Mouse (Mus musculus): Measurements from ENCODE around the gene Ndufb6.
"Not testable (repeated sequence)": the region's sequence is repeated elsewhere in the genome, so short reads cannot be mapped to it uniquely, and the experiment has no call there.

Ndufb6 gene

DNA sequence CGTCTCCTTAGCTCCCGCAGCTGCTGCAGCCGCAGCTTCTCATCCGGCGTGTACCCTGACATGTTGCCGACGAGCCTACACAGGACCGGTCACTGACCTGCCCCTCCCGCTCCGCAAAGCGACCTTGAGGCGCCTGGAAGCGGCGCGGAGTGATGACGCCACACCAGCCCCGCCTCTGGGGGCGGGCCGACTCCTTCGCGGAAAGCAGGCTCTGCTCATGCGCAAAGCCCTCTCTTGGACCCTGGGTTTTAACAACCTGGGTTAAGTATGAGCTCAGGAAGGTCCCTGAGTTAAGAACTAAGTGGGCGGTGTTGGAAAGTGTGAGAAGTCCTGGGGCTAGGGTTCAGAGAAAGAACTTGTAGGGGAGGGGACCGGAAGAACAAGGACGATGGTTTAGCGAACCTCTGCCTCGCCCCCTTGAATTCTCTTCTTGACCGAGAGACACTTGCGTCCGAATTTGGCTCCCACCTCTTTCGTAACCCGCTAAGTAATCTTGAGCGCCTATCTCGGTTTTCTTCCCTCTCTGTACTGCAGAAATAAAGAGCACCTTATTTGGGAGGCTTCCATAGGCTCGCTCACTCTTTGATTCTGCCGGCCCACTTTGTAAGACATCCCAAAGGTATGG is at the start of gene Ndufb6:
TSS of gene Ndufb6 (minus strand) at position 146 of the 625 bp plus-strand sequence.
- CTCF ChIA-PET: interaction anchor here (1.0 kb wide), 1 partner anchor 9 kb away, joined by 10 read pairs; no protein-coding TSS in a partner anchor

DNA sequence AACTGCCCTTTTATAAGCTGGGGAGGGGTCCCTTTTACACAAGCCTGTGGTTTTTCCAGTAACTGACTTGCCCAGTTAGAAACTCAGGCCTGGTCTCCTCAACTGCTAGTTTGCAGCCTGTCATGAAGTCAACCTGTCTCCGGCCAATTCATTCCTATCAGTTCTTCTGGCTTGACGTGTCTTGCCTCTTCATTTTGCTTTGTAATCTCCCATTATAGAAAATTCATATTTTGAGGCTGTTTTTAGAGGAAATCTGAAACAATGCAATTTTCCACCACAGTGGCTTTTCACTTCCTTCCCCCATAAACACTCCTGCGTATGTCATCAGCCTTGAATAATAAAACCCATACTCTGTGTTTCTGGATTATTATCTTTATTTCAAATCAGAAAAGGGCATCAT is 47.9 kb upstream of the Ndufb6 start:
- CTCF ChIA-PET: no interaction called here

DNA sequence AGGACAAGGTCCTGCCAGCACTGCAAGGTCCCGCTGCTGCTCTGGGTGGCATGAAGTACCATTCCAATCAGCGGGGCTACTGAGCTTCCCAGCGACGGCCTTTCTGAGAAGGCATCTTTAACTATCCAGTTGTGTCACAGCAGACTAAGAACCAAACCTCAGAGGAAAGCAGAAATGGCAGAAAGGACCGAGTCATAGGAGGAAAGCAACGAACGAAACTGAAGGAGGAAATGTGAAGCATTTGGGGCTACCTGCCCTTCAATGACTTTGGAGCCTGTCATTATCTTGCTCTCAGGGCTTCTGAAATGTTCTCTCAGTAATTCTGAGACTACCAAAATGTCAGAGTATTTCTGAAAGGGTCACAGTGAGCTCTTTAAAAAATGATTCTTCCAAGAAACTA is 45.4 kb upstream of the Ndufb6 start:
- CTCF ChIA-PET: no interaction called here

- CTCF ChIA-PET: interaction anchor here (0.6 kb wide), 1 partner anchor 62 kb away, joined by 6 read pairs; no protein-coding TSS in a partner anchor
These were observed 38.2 kb upstream of the Ndufb6 start for GRCm38 (mm10) chr4:40317404-40317803.

DNA sequence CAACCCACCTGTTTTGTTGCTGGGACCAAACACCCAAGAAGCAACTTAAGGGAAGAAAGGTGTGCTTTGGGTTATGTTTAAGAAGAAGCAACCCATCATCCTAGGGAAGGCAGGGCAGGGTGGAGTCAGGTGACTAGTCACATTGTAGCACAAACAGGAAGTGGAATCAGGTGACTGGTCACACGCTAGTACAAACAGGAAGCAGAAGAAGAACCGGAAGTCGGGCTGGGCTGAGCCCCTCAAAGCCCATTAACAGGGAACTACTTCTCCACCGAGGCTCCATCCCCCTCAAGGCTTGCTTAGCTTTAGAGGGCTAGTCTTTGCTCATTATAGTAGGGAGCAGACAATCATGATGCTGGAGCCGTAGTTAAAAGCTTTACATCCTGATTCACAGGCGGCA is 33.8 kb upstream of the Ndufb6 start:
- CTCF ChIA-PET: no interaction called here

DNA sequence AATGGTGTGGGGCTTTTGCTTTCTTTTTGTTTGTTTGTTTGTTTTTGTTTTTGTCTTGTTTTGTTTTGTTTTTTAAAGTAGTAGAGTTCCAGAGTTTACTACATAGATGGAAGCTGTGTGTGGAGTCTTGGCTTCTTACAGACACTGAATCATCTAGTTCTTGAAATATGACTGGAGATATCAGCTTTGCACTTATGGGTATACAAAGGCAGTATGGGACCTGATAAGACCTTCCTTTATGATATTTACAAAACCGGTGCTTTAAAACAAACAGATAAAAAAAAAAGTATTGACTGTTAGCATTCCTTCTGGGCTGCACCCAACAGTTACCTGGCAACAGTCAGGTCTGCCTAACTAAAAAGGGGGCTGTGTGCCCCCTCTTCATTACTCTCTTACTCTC is 33.0 kb upstream of the Ndufb6 start:
- CTCF ChIA-PET: no interaction called here

DNA sequence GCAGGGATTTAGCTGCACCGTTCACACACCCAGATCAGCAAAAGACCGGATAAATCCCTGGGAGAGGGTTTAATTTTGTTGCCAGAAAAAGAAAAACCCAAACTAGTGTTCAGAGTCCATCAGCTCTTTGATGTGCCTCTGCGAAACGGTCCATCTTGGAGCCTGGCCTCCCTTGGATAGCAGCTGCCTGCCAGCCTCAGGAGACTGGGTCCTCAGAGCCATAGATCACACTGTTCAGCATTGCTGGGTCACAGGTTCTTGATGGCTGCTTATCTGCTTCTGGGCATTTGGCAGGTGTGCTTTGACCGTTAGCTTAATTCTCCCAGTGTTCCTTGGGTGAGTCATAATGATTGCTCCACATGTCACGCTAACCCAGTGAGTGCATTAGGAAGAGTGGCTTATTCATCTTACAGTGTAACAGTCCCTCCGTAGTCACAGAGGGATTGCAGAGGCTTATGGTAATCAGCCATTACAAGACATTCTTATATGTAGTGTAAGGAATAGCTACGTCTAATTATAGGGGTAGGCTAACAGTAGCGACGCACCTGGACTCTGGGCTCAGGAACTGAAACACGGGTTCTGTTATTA is 31.7 kb upstream of the Ndufb6 start:
- CTCF ChIA-PET: interaction anchor here (0.9 kb wide), 1 partner anchor 9 kb away, joined by 9 read pairs; no protein-coding TSS in a partner anchor

DNA sequence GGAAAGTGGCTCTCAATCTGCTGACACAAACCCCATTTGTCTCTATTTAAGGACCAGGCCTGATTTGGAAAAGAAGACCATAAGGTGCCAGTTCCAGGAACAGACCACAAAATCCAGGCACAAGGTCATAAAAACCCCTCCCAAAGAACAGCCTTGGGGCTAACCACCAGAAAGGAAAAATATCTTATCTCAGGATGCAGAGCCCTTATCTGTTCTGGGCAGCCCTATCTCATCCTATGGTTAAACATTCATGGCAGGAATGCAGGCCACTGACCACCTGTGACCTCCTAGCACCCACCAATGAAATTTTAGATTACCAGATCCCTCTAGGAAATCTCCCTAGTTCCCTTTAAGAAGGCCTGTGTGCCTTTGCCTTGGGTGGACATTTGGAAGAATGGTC is 30.5 kb upstream of the Ndufb6 start:
- CTCF ChIA-PET: no interaction called here

DNA sequence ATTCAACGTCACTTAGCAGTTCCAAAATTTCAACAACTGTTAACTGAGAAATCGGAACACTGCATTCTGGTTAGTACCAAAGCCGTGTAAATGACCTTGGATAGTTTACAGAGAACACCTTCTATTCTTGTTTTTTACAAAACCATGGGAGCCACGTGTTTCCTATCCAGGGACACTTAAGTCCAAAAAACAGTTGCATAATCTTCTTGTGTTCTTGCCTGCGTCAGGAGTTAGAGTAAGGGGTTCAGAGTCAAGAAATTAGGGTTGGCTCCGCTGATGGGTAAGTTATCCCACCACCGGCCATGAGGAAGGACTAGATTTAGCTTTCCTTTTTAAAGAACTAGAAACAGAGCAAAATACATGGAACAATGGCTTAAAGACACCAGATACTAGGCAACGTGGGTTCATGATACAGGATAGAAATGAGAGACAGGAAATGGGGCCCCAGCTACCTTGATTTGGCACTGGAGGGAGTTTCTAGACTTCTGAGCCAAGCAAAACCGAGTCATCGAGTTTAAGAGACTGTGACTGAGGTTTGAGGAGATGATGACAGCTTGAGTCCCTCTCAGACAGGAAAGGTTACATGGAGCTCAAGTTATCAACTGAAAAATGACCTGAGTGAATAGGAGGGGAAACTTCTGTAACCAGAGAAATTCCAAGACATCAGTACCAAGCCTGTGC is 23.4 kb upstream of the Ndufb6 start:
- CTCF ChIA-PET: interaction anchor here (0.6 to 1.0 kb wide), 3 partner anchors 8 to 784 kb away, joined by 4 to 9 read pairs (median 8); no protein-coding TSS in a partner anchor

GRCm38 (mm10) chr4:40301076-40301789 is 22.0 kb upstream of the Ndufb6 start:
- CTCF ChIA-PET: interaction anchor here (0.6 to 1.1 kb wide), 3 partner anchors 12 to 370 kb away, joined by 4 to 7 read pairs (median 5); no protein-coding TSS in a partner anchor

- CTCF ChIA-PET: no interaction called here
These were observed 19.9 kb upstream of the Ndufb6 start for GRCm38 (mm10) chr4:40299169-40299568.

GRCm38 (mm10) chr4:40291511-40291910 is 12.3 kb upstream of the Ndufb6 start:
- CTCF ChIA-PET: not testable (repeated sequence)

- CTCF ChIA-PET: interaction anchor here (0.6 to 0.9 kb wide), 3 partner anchors 12 to 77 kb away, joined by 3 to 5 read pairs (median 5); no protein-coding TSS in a partner anchor
These were observed 9.8 kb upstream of the Ndufb6 start for GRCm38 (mm10) chr4:40289046-40289445.

DNA sequence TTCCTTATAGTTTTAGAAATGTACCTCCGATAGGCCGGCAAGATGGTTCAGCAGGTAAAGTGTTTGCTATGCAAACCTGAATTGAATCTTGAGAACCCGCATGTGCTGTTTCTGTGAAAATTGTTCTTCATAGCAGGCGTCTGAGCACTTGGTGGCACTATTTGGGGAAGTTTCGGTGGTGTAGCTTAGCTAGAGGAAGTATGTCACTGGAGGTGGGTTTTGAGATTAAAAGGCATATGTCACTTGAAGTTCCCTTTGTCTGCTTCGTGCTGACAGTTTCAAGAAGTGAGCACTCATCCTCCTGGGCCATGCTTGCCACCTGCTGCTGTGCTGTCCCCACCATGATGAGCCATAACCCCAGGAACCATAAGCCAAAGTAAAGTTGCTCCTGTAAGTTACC is 8.2 kb upstream of the Ndufb6 start:
- CTCF ChIA-PET: interaction anchor here (1.1 to 2.5 kb wide), 2 partner anchors 14 to 153 kb away, joined by 4 to 22 read pairs; no protein-coding TSS in a partner anchor

- CTCF ChIA-PET: interaction anchor here (0.7 to 2.5 kb wide), 4 partner anchors 71 to 152 kb away, joined by 3 to 22 read pairs (median 8); no protein-coding TSS in a partner anchor
These were observed 6.4 kb upstream of the Ndufb6 start for GRCm38 (mm10) chr4:40285582-40285981.

GRCm38 (mm10) chr4:40278880-40279275 is 343 bp downstream of the Ndufb6 start:
- CTCF ChIA-PET: interaction anchor here (1.0 kb wide), 1 partner anchor 9 kb away, joined by 10 read pairs; no protein-coding TSS in a partner anchor

GRCm38 (mm10) chr4:40269430-40270032 is 9.7 kb downstream of the Ndufb6 start, which contains the start of the genes Smim27 and Topors:
TSS of gene Smim27 (plus strand) at chr4:40269579.
TSS of gene Topors (minus strand) at chr4:40269850.
- CTCF ChIA-PET: interaction anchor here (0.6 to 1.0 kb wide), 2 partner anchors 24 to 32 kb away, joined by 3 to 7 read pairs; no protein-coding TSS in a partner anchor

- CTCF ChIA-PET: interaction anchor here (1.0 to 1.1 kb wide), 2 partner anchors 20 to 31 kb away, joined by 3 to 5 read pairs; no protein-coding TSS in a partner anchor
These were observed 10.4 kb downstream of the Ndufb6 start for GRCm38 (mm10) chr4:40268835-40269234.

- CTCF ChIA-PET: interaction anchor here (0.6 to 1.1 kb wide), 2 partner anchors 20 to 438 kb away, joined by 3 to 5 read pairs; no protein-coding TSS in a partner anchor
These were observed 10.9 kb downstream of the Ndufb6 start for GRCm38 (mm10) chr4:40268204-40268813.

DNA sequence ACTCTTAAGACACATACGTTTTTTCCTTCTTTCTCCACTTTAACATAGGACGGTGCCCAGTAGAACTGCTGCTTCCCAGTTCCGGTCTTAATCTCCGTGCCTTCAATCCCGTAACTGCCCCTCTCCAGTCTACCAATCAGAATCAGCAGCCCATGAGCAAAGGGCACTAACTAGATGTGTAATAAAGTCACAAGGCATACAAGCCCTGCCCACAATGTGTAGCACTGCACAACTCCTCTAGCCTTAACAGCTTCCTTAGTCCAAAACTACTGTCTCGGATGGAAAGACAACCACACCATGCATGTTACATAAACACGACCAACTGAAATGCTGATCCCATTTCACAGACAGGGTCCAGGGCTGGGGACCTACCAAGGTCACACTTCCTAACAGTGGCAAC is 11.5 kb downstream of the Ndufb6 start:
- CTCF ChIA-PET: no interaction called here

Data from spleen, embryonic (tissue).